Mouse (Mus musculus): ENCODE results near the gene Trappc6a. TPM values are rescaled to one million over a fixed set of nuclear protein-coding genes. Genes with fewer than 3 reads are reported as not detected.

Gene Trappc6a
- polyA plus RNA-seq, 1 experiment from 2014 or later: 52.5 TPM

DNA sequence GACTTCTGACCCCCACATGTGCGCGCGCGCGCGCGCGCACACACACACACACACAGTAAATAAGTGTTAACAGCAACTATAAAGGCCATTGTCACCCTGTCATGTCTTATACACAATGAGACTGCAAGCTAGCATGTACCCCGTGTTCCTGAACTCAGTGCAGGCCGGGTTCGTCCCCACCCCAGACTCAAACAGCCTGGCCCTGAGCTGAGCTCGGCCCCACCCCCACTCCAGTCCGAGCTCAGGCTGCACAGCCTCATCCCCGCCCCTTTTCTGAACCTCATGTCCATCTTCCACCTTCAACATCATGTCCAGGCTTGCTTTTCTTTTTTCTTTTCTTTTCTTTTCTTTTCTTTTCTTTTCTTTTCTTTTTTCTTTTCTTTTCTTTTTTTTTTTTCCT is 37.9 kb upstream of the Trappc6a start:
- ATAC-seq: no peak
- WGBS (ENCODE audit: insufficient replicate concordance): 44% methylated on average over 14 of the region's 14 CpGs
- Histone ChIP-seq H3K9me3 (ENCODE audit: low read length) (no peaks in the 10 kb centered on the region), H3K4me2 (ENCODE audit: low read depth, low read length) (no peak overlapping the region), H3K9ac (replicated peaks) (no peak overlapping the region), H3K4me3 (ENCODE audit: low read depth, low read length) (no peak overlapping the region), H3K27ac (ENCODE audit: low read depth) (no peak overlapping the region), H3K4me1 (ENCODE audit: insufficient read depth) (peaks cover 16% of the 10 kb centered on the region), H3K36me3 (replicated peaks; ENCODE audit: insufficient read depth, low read length) (no peaks in the 10 kb centered on the region), H3K27me3 (ENCODE audit: insufficient read depth, low read length) (peaks cover 36% of the 10 kb centered on the region)
- no peak for DNase-seq
- TF ChIP-seq EP300 (IDR thresholded peaks at IDR 0.05; ENCODE audit: low read depth) (no peak), CTCF (IDR thresholded peaks at IDR 0.05; ENCODE audit: low read depth) (no peak)

GRCm38 (mm10) chr7:19472403-19472802 is 35.8 kb upstream of the Trappc6a start:
- TF ChIP-seq EP300 (IDR thresholded peaks at IDR 0.05; ENCODE audit: low read depth) (no peak), CTCF (IDR thresholded peaks at IDR 0.05; ENCODE audit: low read depth) (no peak)
- peak; percentile 47 for ATAC-seq
- peak overlapping the region; percentile 77 for H3K4me2 ChIP-seq (ENCODE audit: low read depth, low read length)
- peak; percentile 47 for DNase-seq
- 2% methylated on average over 4 of the region's 4 CpGs for WGBS (ENCODE audit: insufficient replicate concordance)
- H3K27me3 ChIP-seq (ENCODE audit: insufficient read depth, low read length): peaks cover 36% of the 10 kb centered on the region
- H3K36me3 ChIP-seq (replicated peaks; ENCODE audit: insufficient read depth, low read length): no peaks in the 10 kb centered on the region
- H3K4me3 ChIP-seq (ENCODE audit: low read depth, low read length): no peak overlapping the region
- H3K4me1 ChIP-seq (ENCODE audit: insufficient read depth): peaks cover 16% of the 10 kb centered on the region
- H3K9me3 ChIP-seq (ENCODE audit: low read length): no peaks in the 10 kb centered on the region
- peak overlapping the region; percentile 80 for H3K27ac ChIP-seq (ENCODE audit: low read depth)
- H3K9ac ChIP-seq (replicated peaks): no peak overlapping the region

GRCm38 (mm10) chr7:19473875-19474443 is 34.2 kb upstream of the Trappc6a start:
- under 1% methylated on average over 40 of the region's 89 CpGs for WGBS (ENCODE audit: insufficient replicate concordance)
- H3K36me3 ChIP-seq (replicated peaks; ENCODE audit: insufficient read depth, low read length): no peaks in the 10 kb centered on the region
- peak overlapping the region; percentile 77 for H3K4me2 ChIP-seq (ENCODE audit: low read depth, low read length)
- peak overlapping the region; percentile 49 for H3K4me3 ChIP-seq (ENCODE audit: low read depth, low read length)
- TF ChIP-seq CTCF (IDR thresholded peaks at IDR 0.05; ENCODE audit: low read depth) (no peak), EP300 (IDR thresholded peaks at IDR 0.05; ENCODE audit: low read depth) (no peak)
- peak overlapping the region; percentile 44; the same call in 1 of the 2 replicates for H3K9ac ChIP-seq (replicated peaks)
- ATAC-seq (peak; percentile 67), DNase-seq (peak; percentile 77)
- peaks cover 14% of the 10 kb centered on the region for H3K4me1 ChIP-seq (ENCODE audit: insufficient read depth)
- H3K27me3 ChIP-seq (ENCODE audit: insufficient read depth, low read length): peaks cover 34% of the 10 kb centered on the region
- no peaks in the 10 kb centered on the region for H3K9me3 ChIP-seq (ENCODE audit: low read length)
- peak overlapping the region; percentile 80 for H3K27ac ChIP-seq (ENCODE audit: low read depth)

- peaks cover 28% of the 10 kb centered on the region for H3K27me3 ChIP-seq (ENCODE audit: insufficient read depth, low read length)
- H3K4me1 ChIP-seq (ENCODE audit: insufficient read depth): peaks cover 10% of the 10 kb centered on the region
- H3K27ac ChIP-seq (ENCODE audit: low read depth): no peak overlapping the region
- WGBS (ENCODE audit: insufficient replicate concordance): 48% methylated on average over 2 of the region's 2 CpGs
- no peaks in the 10 kb centered on the region for H3K36me3 ChIP-seq (replicated peaks; ENCODE audit: insufficient read depth, low read length)
- no peaks in the 10 kb centered on the region for H3K9me3 ChIP-seq (ENCODE audit: low read length)
- TF ChIP-seq CTCF (IDR thresholded peaks at IDR 0.05; ENCODE audit: low read depth) (peak; percentile 40), EP300 (IDR thresholded peaks at IDR 0.05; ENCODE audit: low read depth) (no peak)
- H3K4me3 ChIP-seq (ENCODE audit: low read depth, low read length): no peak overlapping the region
- H3K9ac ChIP-seq (replicated peaks): no peak overlapping the region
- no peak for ATAC-seq
- H3K4me2 ChIP-seq (ENCODE audit: low read depth, low read length): no peak overlapping the region
- no peak for DNase-seq
Measured at GRCm38 (mm10) chr7:19477084-19477483, 31.1 kb upstream of the Trappc6a start.

DNA sequence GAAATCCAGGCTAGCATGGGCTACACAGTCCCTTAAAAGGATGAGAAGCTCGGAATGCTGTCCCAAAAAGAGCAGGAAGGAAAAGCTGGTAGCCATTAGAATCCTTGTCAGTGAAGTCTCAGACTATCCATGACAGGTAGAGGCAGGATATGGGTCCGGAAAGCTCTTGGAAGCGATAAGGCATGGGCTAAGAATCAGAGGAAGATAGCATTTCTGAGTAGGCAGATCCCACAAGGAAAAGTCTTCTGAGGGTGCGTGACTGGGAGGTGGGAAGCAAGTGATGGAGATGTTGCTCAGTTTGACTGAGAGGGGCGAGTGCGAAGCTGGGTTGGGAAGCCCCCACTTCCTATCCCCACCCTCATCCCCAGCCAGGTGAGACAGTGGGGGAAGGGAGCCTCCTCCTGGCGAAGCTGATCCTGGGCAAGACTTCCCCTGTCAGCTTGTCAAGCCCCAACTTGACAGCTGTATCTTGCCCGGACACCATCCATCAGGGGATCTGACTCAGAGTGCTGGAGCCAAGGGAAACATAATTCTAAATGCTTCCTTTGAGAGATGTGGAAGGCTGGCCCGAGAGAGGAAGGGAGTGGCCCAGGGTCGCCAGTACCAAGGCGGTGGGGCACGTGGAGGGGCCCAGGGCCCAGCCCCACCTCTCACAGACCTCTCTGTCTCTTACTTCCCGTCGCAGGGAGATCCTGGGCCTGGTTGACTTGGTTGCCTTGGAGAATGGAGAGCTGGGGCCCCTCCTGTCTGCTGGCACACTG is 30.4 kb upstream of the Trappc6a start:
- Histone ChIP-seq H3K4me2 (ENCODE audit: low read depth, low read length) (no peak overlapping the region), H3K36me3 (replicated peaks; ENCODE audit: insufficient read depth, low read length) (no peaks in the 10 kb centered on the region), H3K9me3 (ENCODE audit: low read length) (no peaks in the 10 kb centered on the region), H3K27ac (ENCODE audit: low read depth) (no peak overlapping the region), H3K4me3 (ENCODE audit: low read depth, low read length) (no peak overlapping the region), H3K27me3 (ENCODE audit: insufficient read depth, low read length) (peaks cover 22% of the 10 kb centered on the region), H3K4me1 (ENCODE audit: insufficient read depth) (peaks cover 5% of the 10 kb centered on the region), H3K9ac (replicated peaks) (no peak overlapping the region)
- TF ChIP-seq EP300 (IDR thresholded peaks at IDR 0.05; ENCODE audit: low read depth) (no peak), CTCF (IDR thresholded peaks at IDR 0.05; ENCODE audit: low read depth) (no peak)
- 34% methylated on average over 14 of the region's 14 CpGs for WGBS (ENCODE audit: insufficient replicate concordance)
- ATAC-seq (no peak), DNase-seq (no peak)

GRCm38 (mm10) chr7:19483281-19483680 is 24.9 kb upstream of the Trappc6a start:
- H3K9ac ChIP-seq (replicated peaks): no peak overlapping the region
- H3K4me1 ChIP-seq (ENCODE audit: insufficient read depth): no peaks in the 10 kb centered on the region
- TF ChIP-seq CTCF (IDR thresholded peaks at IDR 0.05; ENCODE audit: low read depth) (no peak), EP300 (IDR thresholded peaks at IDR 0.05; ENCODE audit: low read depth) (no peak)
- H3K9me3 ChIP-seq (ENCODE audit: low read length): no peaks in the 10 kb centered on the region
- H3K4me3 ChIP-seq (ENCODE audit: low read depth, low read length): no peak overlapping the region
- H3K27me3 ChIP-seq (ENCODE audit: insufficient read depth, low read length): no peaks in the 10 kb centered on the region
- DNase-seq (no peak), ATAC-seq (no peak)
- H3K4me2 ChIP-seq (ENCODE audit: low read depth, low read length): no peak overlapping the region
- 80% methylated on average over 8 of the region's 8 CpGs for WGBS (ENCODE audit: insufficient replicate concordance)
- H3K36me3 ChIP-seq (replicated peaks; ENCODE audit: insufficient read depth, low read length): no peaks in the 10 kb centered on the region
- H3K27ac ChIP-seq (ENCODE audit: low read depth): no peak overlapping the region
